Mouse (Mus musculus) G1E (cell line): ENCODE results near the gene Ntm.

Experiments
- CTCF ChIP-seq: IDR thresholded peaks from 2 replicates; pipeline ENCODE4 v1.5.1; 2012; ENCODE audit warnings: low read depth, low read length, inconsistent platforms, mixed read lengths
- GATA1 ChIP-seq: IDR thresholded peaks from 2 replicates; pipeline ENCODE4 v1.6.1; 2012; ENCODE audit warnings: borderline replicate concordance, low read length, inconsistent platforms, mixed read lengths

DNA sequence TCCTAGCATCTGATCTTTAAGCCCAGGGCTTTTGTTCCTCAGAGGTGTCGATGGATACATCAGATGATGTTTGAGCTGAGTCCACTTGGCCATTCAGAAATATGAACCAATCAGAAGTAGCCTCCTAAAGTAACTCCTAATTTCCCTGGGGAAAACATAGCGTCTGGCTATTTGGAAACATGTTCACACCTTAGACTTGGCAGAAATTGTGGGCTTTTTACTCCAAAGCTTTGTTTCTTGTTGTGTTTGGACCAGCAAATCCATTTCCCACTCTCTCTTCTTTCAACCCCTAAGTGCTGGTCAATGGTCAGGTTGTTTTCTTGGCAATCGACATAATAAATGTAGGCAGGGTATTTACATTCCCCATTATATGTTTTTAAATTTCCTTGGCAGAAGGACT lies 230.0 kb downstream of the Ntm start:
- TF ChIP-seq GATA1 (no peak), CTCF (no peak)
